Mouse (Mus musculus) kidney, adult 2 months (tissue): ENCODE data around the gene Trim43a.

Experiments used
- CTCF ChIP-seq: fragments of 200-500 bp; conservative IDR thresholded peaks from 2 replicates; pipeline ENCODE4 v1.5.1; 2011; ENCODE audit warnings: low read depth, mild to moderate bottlenecking, control low read depth, low read length, moderate library complexity, mixed read lengths; ENCODE audit not compliant: insufficient read depth, insufficient read length
- POLR2A ChIP-seq: fragments of 200-500 bp; IDR thresholded peaks from one replicate; pipeline ENCODE4 v1.6.1; 2011; ENCODE audit warnings: low read depth, low read length, control low read depth

- TF ChIP-seq POLR2A: no peak
- TF ChIP-seq CTCF: no peak
These were observed 27.6 kb upstream of the Trim43a start for GRCm38 (mm10) chr9:88553071-88553470.
